In genomic region chr1:55131424-55132014, GRCm38 (mm10) we compare ENCODE assay signal across 8 mouse cellular contexts. TPM values are rescaled to one million over a fixed set of nuclear protein-coding genes. Genes with fewer than 3 reads are reported as not detected.
DNase-seq lines count a peak whose midpoint lies in the region; ATAC-seq and TF ChIP-seq lines count a peak whose summit lies in the region.

No protein-coding gene starts in this region.

- H3K9me3 ChIP-seq in hindbrain, embryonic 11.5 days (ENCODE audit: control insufficient read depth, low read length), result no peaks in the 10 kb centered on the region

- H3K36me3 ChIP-seq in hindbrain, embryonic 11.5 days (ENCODE audit: control insufficient read depth, insufficient read depth, low read length), result no peaks in the 10 kb centered on the region

- H3K4me3 ChIP-seq in hindbrain, embryonic 11.5 days (ENCODE audit: low read depth, low read length), result peak overlapping the region; percentile 75
- peak overlapping the region; percentile 97 for H3K4me3 ChIP-seq in lung, adult 2 months (replicated peaks; ENCODE audit: extremely low read depth, low read depth, low read length)
- peak overlapping the region; percentile 100 for H3K4me3 ChIP-seq in olfactory bulb, adult 2 months (ENCODE audit: insufficient read depth, low read depth, low read length)

- H3K4me1 ChIP-seq in hindbrain, embryonic 11.5 days (replicated peaks; ENCODE audit: control insufficient read depth, insufficient read depth, low read length), result no peaks in the 10 kb centered on the region
- H3K4me1 ChIP-seq in lung, adult 2 months (ENCODE audit: control insufficient read depth, insufficient read depth, low read length), result peaks cover 7% of the 10 kb centered on the region
- H3K4me1 ChIP-seq in olfactory bulb, adult 2 months (ENCODE audit: control insufficient read depth, insufficient read depth, low read length), result peaks cover 5% of the 10 kb centered on the region

- no peak for DNase-seq in frontal cortex, postnatal 10 days (ENCODE audit: low spot score in 2 of 2)
- peak; percentile 54 for DNase-seq in 416B (ENCODE audit: low read depth)
- DNase-seq in c-Kit-negative CD71-positive TER-119-positive erythroid progenitor cells, embryonic 14.5 days (ENCODE audit: low read depth, low spot score), result peak; percentile 44
- no peak for DNase-seq in hindbrain, embryonic 11.5 days (ENCODE audit: low spot score)
- DNase-seq in lung, adult 2 months, result no peak
- DNase-seq in cerebellum, adult 18-20 months, result no peak

- peak overlapping the region; percentile 65 for H3K4me2 ChIP-seq in hindbrain, embryonic 11.5 days (replicated peaks; ENCODE audit: low read depth, low read length)

- ATAC-seq in frontal cortex, adult (ENCODE audit: low TSS enrichment), result peak; percentile 64
- ATAC-seq in hindbrain, embryonic 11.5 days (ENCODE audit: low FRiP score), result peak; percentile 92; the same call in 1 of the 2 replicates

- TF ChIP-seq CTCF in lung, adult 2 months (IDR thresholded peaks at IDR 0.05; ENCODE audit: insufficient read depth, low read length), result no peak
- no peak for TF ChIP-seq CTCF in olfactory bulb, adult 2 months (IDR thresholded peaks at IDR 0.05; ENCODE audit: insufficient read depth, low read depth, low read length)

- WGBS in hindbrain, embryonic 11.5 days, result 0% methylated on average over 35 of the region's 47 CpGs
- WGBS in lung, adult 2 months, result 1% methylated on average over 47 of the region's 47 CpGs
- 0% methylated on average over 47 of the region's 47 CpGs for WGBS in olfactory bulb, adult 2 months

- H3K27me3 ChIP-seq in hindbrain, embryonic 11.5 days (ENCODE audit: control insufficient read depth, insufficient read depth, low read length), result no peaks in the 10 kb centered on the region

- TF ChIP-seq POLR2A in lung, adult 2 months (IDR thresholded peaks at IDR 0.05; ENCODE audit: borderline replicate concordance, extremely low read depth, low read depth, low read length), result no peak; the same call in 1 of the 2 replicates
- TF ChIP-seq POLR2A in olfactory bulb, adult 2 months (IDR thresholded peaks at IDR 0.05; ENCODE audit: insufficient read depth, low read depth, low read length), result no peak

- peak overlapping the region; percentile 98 for H3K9ac ChIP-seq in hindbrain, embryonic 11.5 days (ENCODE audit: low read depth, low read length)

- H3K27ac ChIP-seq in hindbrain, embryonic 11.5 days (ENCODE audit: low read depth, low read length), result peak overlapping the region; percentile 98
- peak overlapping the region; percentile 92 for H3K27ac ChIP-seq in olfactory bulb, adult 2 months (ENCODE audit: insufficient read depth, low read depth, low read length)

RNA-seq across cellular contexts. Expression of gene Mob4, which starts 0.5 kb away (rescaled TPM):
- polyA plus RNA-seq in hindbrain, embryonic 11.5 days (2014; fragmentation: Nextera tagmentation; extraction: Ambion mirVana), result 176 and 183 TPM in 2 replicates
- 7.0 and 11.1 TPM in 2 replicates for polyA plus RNA-seq in lung, adult 2 months (2012; rRNA removed)
- polyA plus RNA-seq in olfactory bulb, adult 2 months (2012; ENCODE audit: insufficient read depth, insufficient read length, low replicate concordance, missing spikeins), result 125 TPM in 1 of 2 replicates, not detected in the other

RNA-seq across cellular contexts. Expression of gene Hspd1, which starts 43.5 kb away (rescaled TPM):
- 354 and 387 TPM in 2 replicates for polyA plus RNA-seq in hindbrain, embryonic 11.5 days (2014; fragmentation: Nextera tagmentation; extraction: Ambion mirVana)
- polyA plus RNA-seq in lung, adult 2 months (2012; rRNA removed), result 12.2 and 19.2 TPM in 2 replicates
- polyA plus RNA-seq in olfactory bulb, adult 2 months (2012; ENCODE audit: insufficient read depth, insufficient read length, low replicate concordance, missing spikeins), result not detected in 2 replicates

RNA-seq across cellular contexts. Expression of gene Hspe1, which starts 43.6 kb away (rescaled TPM):
- 421 and 434 TPM in 2 replicates for polyA plus RNA-seq in hindbrain, embryonic 11.5 days (2014; fragmentation: Nextera tagmentation; extraction: Ambion mirVana)
- 10.8 and 13.1 TPM in 2 replicates for polyA plus RNA-seq in lung, adult 2 months (2012; rRNA removed)
- polyA plus RNA-seq in olfactory bulb, adult 2 months (2012; ENCODE audit: insufficient read depth, insufficient read length, low replicate concordance, missing spikeins), result not detected in 2 replicates

Comparison
In these comparisons a context has a peak if more than half of its experiments do, and no peak if none do; other contexts are left out.
1. DNase-seq: peak in 416B (single experiment) and c-Kit-negative CD71-positive TER-119-positive erythroid progenitor cells, embryonic 14.5 days (single experiment); none in frontal cortex, postnatal 10 days (0 of 2), hindbrain, embryonic 11.5 days (single experiment), lung, adult 2 months (single experiment) and cerebellum, adult 18-20 months (0 of 2).
2. RNA of gene Mob4, which starts 0.5 kb away (polyA plus RNA-seq): 176 to 183 TPM in hindbrain, embryonic 11.5 days and 125 TPM in olfactory bulb, adult 2 months; 7.0 to 11.1 TPM in lung, adult 2 months; every median in the first group is over 10 times any median in the second.
3. RNA of gene Hspe1, which starts 43.6 kb away (polyA plus RNA-seq): 421 to 434 TPM in hindbrain, embryonic 11.5 days; 10.8 to 13.1 TPM in lung, adult 2 months and not detected in olfactory bulb, adult 2 months; every median in the first group is over 10 times any median in the second.
4. Peak in every context shown above with its lines, with median percentiles within 50 percentile points of each other: H3K4me3 ChIP-seq.